Mouse (Mus musculus): Measurements from ENCODE around the gene Cdkn2aipnl.

Cdkn2aipnl gene

GRCm38 (mm10) chr11:52011011-52011410 is 43.5 kb downstream of the Cdkn2aipnl start:
- no peak for DNase-seq

GRCm38 (mm10) chr11:52011541-52011940 is 44.1 kb downstream of the Cdkn2aipnl start:
- DNase-seq: no peak

GRCm38 (mm10) chr11:52018217-52018616 is 50.8 kb downstream of the Cdkn2aipnl start:
- DNase-seq: no peak

Measured in layer of hippocampus, adult 9-11 months (tissue).